Mouse (Mus musculus) olfactory bulb, adult 2 months (tissue): ENCODE results near the gene Yif1a. TPM values are rescaled to one million over a fixed set of nuclear protein-coding genes. Genes with fewer than 3 reads are reported as not detected.

Source experiments
- H3K27ac ChIP-seq: fragments of 200-500 bp; 2 replicates; pipeline ENCODE4 v1.5.1; 2012; ENCODE audit warnings: low read depth, low read length; ENCODE audit not compliant: insufficient read depth
- H3K4me1 ChIP-seq: fragments of 200-500 bp; 2 replicates; pipeline ENCODE4 v1.6.1; 2012; ENCODE audit warnings: low read length; ENCODE audit not compliant: control insufficient read depth, insufficient read depth
- H3K4me3 ChIP-seq: fragments of 200-500 bp; 2 replicates; pipeline ENCODE4 v1.5.1; 2012; ENCODE audit warnings: mild to moderate bottlenecking, low read depth, low read length, moderate library complexity; ENCODE audit not compliant: insufficient read depth
- CTCF ChIP-seq: fragments of 200-500 bp; IDR thresholded peaks from 2 replicates; pipeline ENCODE4 v1.5.1; 2012; ENCODE audit warnings: low read depth, mild to moderate bottlenecking, low read length, moderate library complexity; ENCODE audit not compliant: insufficient read depth
- POLR2A ChIP-seq: fragments of 200-500 bp; IDR thresholded peaks from 2 replicates; pipeline ENCODE4 v1.6.1; 2012; ENCODE audit warnings: mild to moderate bottlenecking, low read depth, low read length, moderate library complexity; ENCODE audit not compliant: insufficient read depth
- WGBS: fragments of 180-500 bp; shearing (Covaris S2); methylation state at CpG from one replicate; pipeline ENCODE4 v1.1.7; 2018; 5-methylcytosine and 5-hydroxymethylcytosine counted together
- polyA plus RNA-seq: library from polyadenylated mRNA; stranded (reverse); fragments of >200 nt; gene quantifications from 2 replicates; pipeline ENCODE4 v1.2.4, GENCODE M21; 2012; ENCODE audit warnings: low replicate concordance; ENCODE audit not compliant: missing spikeins, insufficient read depth, insufficient read length

Gene Yif1a
- polyA plus RNA-seq, 1 experiment: not detected

GRCm38 (mm10) chr19:5057876-5058775 lies 30.2 kb upstream of the Yif1a start:
- no peak overlapping the region for H3K4me3 ChIP-seq
- WGBS: 32% methylated on average over 16 of the region's 16 CpGs
- TF ChIP-seq CTCF: no peak
- no peak for TF ChIP-seq POLR2A
- peaks cover 44% of the 10 kb centered on the region for H3K4me1 ChIP-seq
- no peak overlapping the region; the same call in 1 of the 2 replicates for H3K27ac ChIP-seq

- Histone ChIP-seq H3K4me1 (peaks cover 38% of the 10 kb centered on the region), H3K4me3 (no peak overlapping the region), H3K27ac (peak overlapping the region; percentile 2; the same call in 1 of the 2 replicates)
- TF ChIP-seq POLR2A (no peak), CTCF (no peak)
- 22% methylated on average over 10 of the region's 10 CpGs for WGBS
Observed at GRCm38 (mm10) chr19:5058801-5059771, 29.3 kb upstream of the Yif1a start.

GRCm38 (mm10) chr19:5060365-5061330 lies 27.7 kb upstream of the Yif1a start:
- TF ChIP-seq CTCF (no peak), POLR2A (no peak)
- Histone ChIP-seq H3K4me1 (peaks cover 38% of the 10 kb centered on the region), H3K4me3 (no peak overlapping the region), H3K27ac (no peak overlapping the region)
- WGBS: 42% methylated on average over 5 of the region's 5 CpGs

- WGBS: 78% methylated on average over 5 of the region's 5 CpGs
- TF ChIP-seq CTCF (no peak), POLR2A (no peak)
- no peak overlapping the region for H3K27ac ChIP-seq
- no peak overlapping the region for H3K4me3 ChIP-seq
- peaks cover 40% of the 10 kb centered on the region for H3K4me1 ChIP-seq
Observed at GRCm38 (mm10) chr19:5062041-5062440, 26.3 kb upstream of the Yif1a start.

- WGBS: 78% methylated on average over 6 of the region's 6 CpGs
- Histone ChIP-seq H3K4me1 (peaks cover 44% of the 10 kb centered on the region), H3K27ac (no peak overlapping the region), H3K4me3 (no peak overlapping the region)
- TF ChIP-seq POLR2A (no peak), CTCF (no peak)
Observed at GRCm38 (mm10) chr19:5062446-5062845, 25.9 kb upstream of the Yif1a start.

- no peak for TF ChIP-seq CTCF
- no peak for TF ChIP-seq POLR2A
Observed at GRCm38 (mm10) chr19:5065104-5065503, 23.2 kb upstream of the Yif1a start.

GRCm38 (mm10) chr19:5067040-5067799 lies 21.1 kb upstream of the Yif1a start:
- Histone ChIP-seq H3K27ac (no peak overlapping the region), H3K4me1 (peaks cover 38% of the 10 kb centered on the region), H3K4me3 (no peak overlapping the region)
- TF ChIP-seq CTCF (no peak), POLR2A (no peak)
- 31% methylated on average over 15 of the region's 15 CpGs for WGBS

More at GRCm38 (mm10) chr19:5065104-5065503, 23.2 kb upstream of the Yif1a start:
- no peak overlapping the region for H3K27ac ChIP-seq
- peaks cover 39% of the 10 kb centered on the region for H3K4me1 ChIP-seq
- H3K4me3 ChIP-seq: no peak overlapping the region
- WGBS: 66% methylated on average over 7 of the region's 7 CpGs
